In the genomic region with DNA sequence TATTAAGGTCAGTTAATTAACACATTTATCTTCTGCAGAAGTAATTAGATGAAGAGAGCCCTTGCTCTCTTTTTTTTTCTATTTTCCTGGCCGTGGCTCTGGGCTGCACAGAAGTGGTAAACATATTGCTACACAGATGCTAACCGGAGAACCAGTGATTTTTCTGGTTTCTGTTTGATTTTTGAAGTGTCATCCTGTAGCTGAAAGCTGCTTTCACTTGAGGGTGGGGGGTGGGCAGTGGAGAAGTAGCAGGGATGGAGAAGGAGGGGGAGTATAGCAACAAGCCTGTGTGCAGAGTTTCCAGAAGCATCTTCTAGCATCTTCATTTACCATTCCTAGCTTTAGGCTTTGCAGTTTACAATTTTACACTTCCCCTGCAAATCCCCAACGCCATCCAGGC, we compare ENCODE assay signal across 16 mouse cellular contexts.
DNase-seq lines count a peak whose midpoint lies in the region; ATAC-seq and TF ChIP-seq lines count a peak whose summit lies in the region.
"Had no signal": no experiment of that assay in that cellular context is flagged by ENCODE, and none has a peak within 500 bp of the region (broad histone marks: within the 10 kb centered on the region; RNA-seq: fewer than 3 reads in every experiment).

No protein-coding gene starts in this region.

- TF ChIP-seq CTCF in brain, embryonic 14.5 days (IDR thresholded peaks at IDR 0.05; ENCODE audit: borderline replicate concordance, extremely low read depth, insufficient read depth, insufficient read length), result no peak
- TF ChIP-seq CTCF in forebrain, postnatal 0 days (IDR thresholded peaks at IDR 0.05; ENCODE audit: low read depth), result no peak
- TF ChIP-seq CTCF in lung, adult 2 months (IDR thresholded peaks at IDR 0.05; ENCODE audit: insufficient read depth, low read length), result no peak

- H3K27ac ChIP-seq in forebrain, postnatal 0 days (ENCODE audit: low read depth, low read length), result no peak overlapping the region
- H3K27ac ChIP-seq: embryonic facial prominence, embryonic 13.5 days; heart, embryonic 15.5 days; liver, embryonic 14.5 days; stomach, embryonic 15.5 days had no signal

- no peak for TF ChIP-seq POLR2A in brain, embryonic 14.5 days (IDR thresholded peaks at IDR 0.05; ENCODE audit: borderline replicate concordance, extremely low read depth, insufficient read depth, insufficient read length, poor library complexity, severe bottlenecking)
- no peak for TF ChIP-seq POLR2A in lung, adult 2 months (IDR thresholded peaks at IDR 0.05; ENCODE audit: borderline replicate concordance, extremely low read depth, low read depth, low read length)

- H3K4me2 ChIP-seq in forebrain, postnatal 0 days (ENCODE audit: low read depth), result no peak overlapping the region
- H3K4me2 ChIP-seq: embryonic facial prominence, embryonic 13.5 days; heart, embryonic 15.5 days; stomach, embryonic 15.5 days had no signal

- no peaks in the 10 kb centered on the region for H3K4me1 ChIP-seq in forebrain, postnatal 0 days (ENCODE audit: insufficient read depth)
- H3K4me1 ChIP-seq in lung, adult 2 months (ENCODE audit: control insufficient read depth, insufficient read depth, low read length), result no peaks in the 10 kb centered on the region
- H3K4me1 ChIP-seq: embryonic facial prominence, embryonic 13.5 days; heart, embryonic 15.5 days; stomach, embryonic 15.5 days had no signal

- WGBS in forebrain, postnatal 0 days, result 49% methylated on average over 3 of the region's 3 CpGs
- WGBS in lung, adult 2 months, result 41% methylated on average over 3 of the region's 3 CpGs

- ATAC-seq in forebrain, postnatal 0 days, result peak; percentile 71

- no peak overlapping the region for H3K4me3 ChIP-seq in forebrain, postnatal 0 days (ENCODE audit: low read depth, low read length)
- H3K4me3 ChIP-seq in lung, adult 2 months (replicated peaks; ENCODE audit: extremely low read depth, low read depth, low read length), result no peak overlapping the region
- H3K4me3 ChIP-seq: embryonic facial prominence, embryonic 13.5 days; heart, embryonic 15.5 days; stomach, embryonic 15.5 days had no signal

- no peaks in the 10 kb centered on the region for H3K27me3 ChIP-seq in forebrain, postnatal 0 days (ENCODE audit: insufficient read depth, low read length)
- H3K27me3 ChIP-seq: embryonic facial prominence, embryonic 13.5 days; heart, embryonic 15.5 days; stomach, embryonic 15.5 days had no signal

- no peaks in the 10 kb centered on the region for H3K36me3 ChIP-seq in forebrain, postnatal 0 days (ENCODE audit: insufficient read depth)
- H3K36me3 ChIP-seq: embryonic facial prominence, embryonic 13.5 days; heart, embryonic 15.5 days; stomach, embryonic 15.5 days had no signal

- intact Hi-C loops in left cerebral cortex, postnatal 25 days (cut with DNase I), result loop anchor here (5.0 to 10.0 kb wide), 6 partner anchors 150 to 538 kb away; a partner anchor contains a TSS

- no peaks in the 10 kb centered on the region for H3K9me3 ChIP-seq in forebrain, postnatal 0 days (ENCODE audit: low read length)
- H3K9me3 ChIP-seq: embryonic facial prominence, embryonic 13.5 days; heart, embryonic 15.5 days; stomach, embryonic 15.5 days had no signal

- peak; percentile 44 for DNase-seq in layer of hippocampus, adult 11-12 months (ENCODE audit: low spot score)
- no peak for DNase-seq in layer of hippocampus, adult 9-10 months (ENCODE audit: low spot score)
- DNase-seq in brain, embryonic 14.5 days (ENCODE audit: low read depth), result peak; percentile 62
- peak; percentile 13 for DNase-seq in forebrain, postnatal 0 days
- DNase-seq in left cerebral cortex, postnatal 25 days (ENCODE audit: low spot score in 2 of 2), result peak; percentile 31 to 51
- DNase-seq in lung, postnatal 36 days, result no peak
- DNase-seq in lung, adult 2 months, result no peak
- DNase-seq: adrenal gland, postnatal 25 days; gastrocnemius, postnatal 25 days; kidney, postnatal 14 days; lung, postnatal 4 days; thymus, postnatal 36 days had no signal

- no peak overlapping the region for H3K9ac ChIP-seq in forebrain, postnatal 0 days
- H3K9ac ChIP-seq: embryonic facial prominence, embryonic 13.5 days; heart, embryonic 15.5 days; liver, embryonic 14.5 days; stomach, embryonic 15.5 days had no signal

Comparison
In these comparisons a context has a peak if more than half of its experiments do, and no peak if none do; other contexts are left out.
1. DNase-seq: peak in layer of hippocampus, adult 11-12 months (single experiment), brain, embryonic 14.5 days (single experiment), forebrain, postnatal 0 days (single experiment) and left cerebral cortex, postnatal 25 days (2 of 2); none in layer of hippocampus, adult 9-10 months (single experiment), lung, postnatal 36 days (single experiment) and lung, adult 2 months (single experiment).